Mouse (Mus musculus): ENCODE data around the gene Ctf2. TPM values are rescaled to one million over a fixed set of nuclear protein-coding genes. Genes with fewer than 3 reads are reported as not detected.
"Not testable (repeated sequence)": the region's sequence is repeated elsewhere in the genome, so short reads cannot be mapped to it uniquely, and the experiment has no call there.

Ctf2 gene
- not detected in 2 replicates for polyA plus RNA-seq (2012)

- not testable (repeated sequence) for TF ChIP-seq GATA1 (IDR thresholded peaks at IDR 0.05; ENCODE audit: low read length)
These were observed at the start of gene Ctf2 for GRCm38 (mm10) chr7:127732066-127732465. Gene Ctf2 (minus strand): TSS chr7:127732166.

GRCm38 (mm10) chr7:127778350-127778749 lies 46.4 kb upstream of the Ctf2 start:
- TF ChIP-seq GATA1 (IDR thresholded peaks at IDR 0.05; ENCODE audit: low read length), result no peak

GRCm38 (mm10) chr7:127777474-127778266 lies 45.7 kb upstream of the Ctf2 start:
- TF ChIP-seq GATA1 (IDR thresholded peaks at IDR 0.05; ENCODE audit: low read length), result no peak

GRCm38 (mm10) chr7:127776878-127777473 lies 45.0 kb upstream of the Ctf2 start:
- TF ChIP-seq GATA1 (IDR thresholded peaks at IDR 0.05; ENCODE audit: low read length), result no peak

GRCm38 (mm10) chr7:127776426-127776825 lies 44.5 kb upstream of the Ctf2 start, which contains the start of gene Setd1a:
Gene Setd1a (plus strand): TSS chr7:127776670.
- TF ChIP-seq GATA1 (IDR thresholded peaks at IDR 0.05; ENCODE audit: low read length), result no peak

GRCm38 (mm10) chr7:127773664-127774384 lies 41.9 kb upstream of the Ctf2 start:
- TF ChIP-seq GATA1 (IDR thresholded peaks at IDR 0.05; ENCODE audit: low read length), result no peak

- no peak for TF ChIP-seq GATA1 (IDR thresholded peaks at IDR 0.05; ENCODE audit: low read length)
These were observed 40.6 kb upstream of the Ctf2 start for GRCm38 (mm10) chr7:127772557-127772956.

GRCm38 (mm10) chr7:127772080-127772479 lies 40.1 kb upstream of the Ctf2 start:
- TF ChIP-seq GATA1 (IDR thresholded peaks at IDR 0.05; ENCODE audit: low read length), result no peak

GRCm38 (mm10) chr7:127771262-127771661 lies 39.3 kb upstream of the Ctf2 start:
- no peak for TF ChIP-seq GATA1 (IDR thresholded peaks at IDR 0.05; ENCODE audit: low read length)

GRCm38 (mm10) chr7:127770039-127770905 lies 38.3 kb upstream of the Ctf2 start:
- no peak for TF ChIP-seq GATA1 (IDR thresholded peaks at IDR 0.05; ENCODE audit: low read length)

GRCm38 (mm10) chr7:127769651-127770038 lies 37.7 kb upstream of the Ctf2 start, which contains the start of gene Orai3:
Gene Orai3 (plus strand): TSS chr7:127769815.
- no peak for TF ChIP-seq GATA1 (IDR thresholded peaks at IDR 0.05; ENCODE audit: low read length)

- no peak for TF ChIP-seq GATA1 (IDR thresholded peaks at IDR 0.05; ENCODE audit: low read length)
These were observed 37.1 kb upstream of the Ctf2 start for GRCm38 (mm10) chr7:127768997-127769593.

GRCm38 (mm10) chr7:127768346-127768996 lies 36.5 kb upstream of the Ctf2 start:
- no peak for TF ChIP-seq GATA1 (IDR thresholded peaks at IDR 0.05; ENCODE audit: low read length)

GRCm38 (mm10) chr7:127767671-127768345 lies 35.8 kb upstream of the Ctf2 start:
- no peak for TF ChIP-seq GATA1 (IDR thresholded peaks at IDR 0.05; ENCODE audit: low read length)

Data from G1E-ER4 (cell line).